Mouse (Mus musculus): ENCODE results near the gene Ptpro.

DNA sequence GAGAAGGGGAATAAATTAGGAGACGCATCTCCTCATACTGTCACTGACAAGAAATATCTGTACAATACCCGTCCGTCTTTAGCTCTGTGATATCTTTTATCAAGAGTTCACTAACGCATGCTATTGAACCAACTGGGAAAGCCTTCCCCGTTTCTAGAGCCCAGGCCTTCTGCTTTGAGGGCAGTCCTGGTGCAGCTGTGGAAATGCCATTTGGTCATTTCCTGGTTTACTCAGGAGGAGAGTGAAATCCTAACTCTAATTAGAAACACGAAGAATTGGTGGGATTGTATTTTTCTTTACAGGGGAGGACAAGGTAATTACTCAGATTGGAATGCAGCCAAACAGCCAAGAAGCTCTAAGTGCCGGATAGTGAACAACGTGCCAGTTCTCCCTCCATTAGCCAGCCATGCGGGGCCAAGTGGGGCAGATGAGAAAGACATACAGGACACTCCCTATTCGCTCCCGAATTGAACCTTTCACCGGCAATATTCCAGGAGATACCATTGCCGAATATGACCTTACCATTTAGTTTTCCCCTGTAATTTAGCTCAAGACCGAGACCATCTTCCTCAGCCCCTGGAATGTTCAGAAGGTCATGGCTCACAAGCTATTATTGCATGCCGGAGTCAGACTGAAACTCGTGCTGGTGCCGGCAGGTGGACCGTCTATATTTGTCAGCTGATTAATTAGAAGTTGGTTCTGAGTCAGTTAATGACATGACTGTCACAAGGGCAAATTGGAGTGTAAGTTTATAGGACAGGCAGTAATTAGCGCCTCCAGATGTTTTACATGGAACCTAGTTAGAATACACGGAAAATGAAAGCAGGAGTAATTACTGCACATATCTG lies 43.1 kb downstream of the Ptpro start:
- no peak for TF ChIP-seq CTCF (IDR thresholded peaks at IDR 0.05; ENCODE audit: control insufficient read depth, insufficient read depth, low read length)
- no peak for TF ChIP-seq POLR2A (IDR thresholded peaks at IDR 0.05; ENCODE audit: borderline replicate concordance, control insufficient read depth, low read depth, low read length)
